Mouse (Mus musculus) ovary, postnatal 10 days (tissue): ENCODE measurements around the gene Tbc1d16.

ENCODE experiments used
- DNase-seq: peaks from one replicate; pipeline ENCODE4 v3.0.0; 2022; ENCODE audit warnings: low spot score

The Tbc1d16 gene

GRCm38 (mm10) chr11:119176389-119177179 lies 51.7 kb downstream of the Tbc1d16 start:
- no peak for DNase-seq

- no peak for DNase-seq
These were observed 56.7 kb downstream of the Tbc1d16 start for GRCm38 (mm10) chr11:119171588-119171987.

- no peak for DNase-seq
These were observed 59.4 kb downstream of the Tbc1d16 start for GRCm38 (mm10) chr11:119168851-119169250.

- no peak for DNase-seq
These were observed 62.3 kb downstream of the Tbc1d16 start for GRCm38 (mm10) chr11:119165995-119166394.

GRCm38 (mm10) chr11:119164375-119164774 lies 63.9 kb downstream of the Tbc1d16 start:
- DNase-seq, result no peak

GRCm38 (mm10) chr11:119163734-119163992 lies 64.6 kb downstream of the Tbc1d16 start:
- no peak for DNase-seq

GRCm38 (mm10) chr11:119162959-119163733 lies 65.2 kb downstream of the Tbc1d16 start:
- no peak for DNase-seq

- DNase-seq, result no peak
These were observed 66.6 kb downstream of the Tbc1d16 start for GRCm38 (mm10) chr11:119161665-119162064.

GRCm38 (mm10) chr11:119160050-119160449 lies 68.2 kb downstream of the Tbc1d16 start:
- no peak for DNase-seq

- no peak for DNase-seq
These were observed 68.8 kb downstream of the Tbc1d16 start for GRCm38 (mm10) chr11:119159496-119159895.

GRCm38 (mm10) chr11:119157377-119158189 lies 70.7 kb downstream of the Tbc1d16 start:
- no peak for DNase-seq

- DNase-seq, result no peak
These were observed 71.6 kb downstream of the Tbc1d16 start for GRCm38 (mm10) chr11:119156481-119157254.

GRCm38 (mm10) chr11:119155638-119156480 lies 72.4 kb downstream of the Tbc1d16 start:
- DNase-seq, result no peak

- DNase-seq, result no peak
These were observed 75.9 kb downstream of the Tbc1d16 start for GRCm38 (mm10) chr11:119152321-119152831.

- no peak for DNase-seq
These were observed 77.2 kb downstream of the Tbc1d16 start for GRCm38 (mm10) chr11:119151073-119151607.

GRCm38 (mm10) chr11:119150442-119150841 lies 77.9 kb downstream of the Tbc1d16 start:
- no peak for DNase-seq

GRCm38 (mm10) chr11:119148829-119149228 lies 79.5 kb downstream of the Tbc1d16 start:
- no peak for DNase-seq

GRCm38 (mm10) chr11:119147153-119147552 lies 81.1 kb downstream of the Tbc1d16 start:
- no peak for DNase-seq

GRCm38 (mm10) chr11:119146140-119146539 lies 82.2 kb downstream of the Tbc1d16 start:
- no peak for DNase-seq

GRCm38 (mm10) chr11:119144801-119145475 lies 83.4 kb downstream of the Tbc1d16 start:
- DNase-seq, result no peak
